Mouse (Mus musculus): ENCODE data around the gene Mrps18b. TPM values are rescaled to one million over a fixed set of nuclear protein-coding genes. Genes with fewer than 3 reads are reported as not detected.

The Mrps18b gene
- polyA plus RNA-seq, 1 experiment from 2014 or later, result 75.7 TPM

DNA sequence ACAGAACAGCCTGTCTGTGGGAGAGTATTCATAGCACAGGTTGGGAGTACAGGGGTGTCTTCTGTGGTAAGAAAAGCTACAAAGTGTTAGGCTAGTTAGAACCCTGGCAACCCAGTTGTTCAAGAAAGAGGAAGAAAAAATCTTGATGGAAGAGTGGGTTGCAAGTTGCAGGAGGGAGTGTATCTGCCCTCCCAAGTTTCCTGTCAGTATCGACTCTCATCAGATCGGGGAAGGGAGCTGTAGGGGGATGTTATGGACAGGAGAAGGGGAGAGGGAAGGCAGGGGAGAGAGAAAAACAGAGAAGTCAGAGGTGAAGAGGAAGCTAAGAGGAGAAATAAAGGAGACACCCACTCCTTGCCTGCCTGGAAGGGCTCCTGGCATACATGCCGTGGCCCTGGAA, 15.6 kb downstream of the Mrps18b start:
- Histone ChIP-seq H3K36me3 (peaks cover 47% of the 10 kb centered on the region), H3K9me3 (replicated peaks) (no peaks in the 10 kb centered on the region), H3K27me3 (no peaks in the 10 kb centered on the region), H3K27ac (replicated peaks) (no peak overlapping the region), H3K4me3 (replicated peaks) (no peak overlapping the region), H3K9ac (no peak overlapping the region), H3K4me1 (peaks cover 17% of the 10 kb centered on the region), H3K4me2 (replicated peaks) (no peak overlapping the region)
- WGBS, result 86% methylated on average over 3 of the region's 3 CpGs
- ATAC-seq (ENCODE audit: insufficient number of reproducible peaks, low FRiP score, low TSS enrichment, low read depth), result no peak

DNA sequence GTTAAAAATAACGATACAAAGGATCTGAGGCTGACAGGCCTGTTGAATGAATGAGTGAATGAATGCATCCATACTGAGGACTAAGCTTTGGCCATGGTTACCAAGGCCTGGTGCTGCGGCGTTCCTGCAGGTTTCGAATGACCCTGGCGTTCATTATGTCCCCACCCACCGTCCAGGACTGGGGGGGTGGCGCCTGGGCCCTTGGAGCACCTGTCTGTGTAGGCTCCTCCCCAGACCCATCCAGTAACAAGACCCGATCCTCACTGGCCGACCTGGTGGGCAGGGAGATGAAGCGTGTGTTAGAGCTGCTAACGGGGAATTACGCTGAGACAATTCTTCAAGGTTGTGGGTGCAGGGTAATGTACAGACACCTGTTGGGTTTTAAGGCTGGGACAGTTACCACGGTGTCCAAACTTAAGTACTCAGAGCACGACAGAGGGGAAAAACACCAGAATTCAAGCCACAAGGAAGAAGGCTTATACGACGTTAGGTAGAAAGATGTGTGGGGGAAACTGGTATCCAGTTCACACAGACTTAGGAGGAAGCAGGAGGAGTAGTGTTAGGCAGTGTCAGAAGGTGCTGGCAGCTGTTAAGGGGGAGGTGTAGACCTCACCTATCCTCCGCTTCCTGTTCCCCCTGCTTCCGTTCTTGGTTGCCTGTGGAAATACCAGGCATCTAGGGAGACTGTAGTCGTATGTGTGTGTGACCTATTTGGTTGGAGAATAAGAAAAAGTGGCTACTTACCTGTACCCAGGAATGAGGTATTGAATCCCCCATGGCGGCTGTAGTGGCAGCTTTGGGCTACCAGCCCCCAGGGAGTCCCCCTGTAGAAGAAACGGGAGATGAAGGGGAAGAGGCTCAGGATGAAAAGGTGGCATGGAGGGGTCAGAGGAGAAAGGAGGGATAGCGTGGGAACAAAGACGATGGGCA, 18.3 kb downstream of the Mrps18b start:
- peaks cover 45% of the 10 kb centered on the region for H3K36me3 ChIP-seq
- ATAC-seq (ENCODE audit: insufficient number of reproducible peaks, low FRiP score, low TSS enrichment, low read depth), result peak; percentile 11; the same call in 1 of the 2 replicates

DNA sequence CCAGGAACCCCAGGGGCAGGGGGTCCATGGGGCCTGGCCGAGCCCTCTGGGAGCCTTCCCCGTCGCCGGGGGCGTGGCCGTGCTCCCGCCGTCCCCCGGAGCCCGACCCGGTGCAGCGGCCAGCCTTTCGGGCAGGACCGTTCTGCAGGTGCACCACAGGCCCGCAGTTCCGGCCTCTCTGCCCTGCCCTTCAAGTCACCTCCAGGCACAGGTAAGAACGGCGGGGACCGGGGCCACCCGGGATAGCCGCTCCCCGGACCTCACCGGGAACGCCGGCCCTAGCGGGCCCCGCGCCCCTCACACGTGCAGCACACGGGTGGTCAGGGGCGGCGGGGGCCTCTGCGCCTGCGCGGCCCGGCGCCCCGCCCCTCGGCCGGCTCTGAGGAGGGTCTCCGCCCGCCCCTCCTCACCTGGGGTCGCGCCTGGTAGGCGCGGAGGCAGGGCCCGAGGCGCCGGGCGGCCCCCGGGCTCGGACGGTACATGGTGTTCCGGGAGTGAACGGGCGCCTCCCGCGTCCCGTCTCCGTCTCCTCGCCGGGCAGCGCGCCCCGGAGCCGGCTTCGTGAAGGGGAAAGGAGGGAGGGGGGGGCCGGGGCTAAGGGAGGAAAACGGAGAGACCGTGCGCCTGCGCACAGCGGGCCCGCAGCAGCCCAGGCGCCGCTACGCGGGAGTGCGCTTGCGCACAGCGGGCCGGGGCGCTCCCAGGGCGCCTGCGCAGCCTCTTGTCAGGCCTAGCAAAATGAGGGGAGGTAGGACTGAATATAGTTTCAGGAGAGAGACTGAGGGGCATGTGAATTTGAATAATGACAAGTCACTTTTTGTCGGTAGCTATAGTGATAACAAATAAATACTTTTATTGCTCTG, 19.2 kb downstream of the Mrps18b start, which contains the start of gene 2310061I04Rik:
Gene 2310061I04Rik (minus strand): TSS at position 651 of the 863 bp plus-strand sequence.
- under 1% methylated on average over 86 of the region's 86 CpGs for WGBS
- ATAC-seq (ENCODE audit: insufficient number of reproducible peaks, low FRiP score, low TSS enrichment, low read depth), result peak; percentile 94
- peaks cover 50% of the 10 kb centered on the region for H3K36me3 ChIP-seq

More for the DNA sequence above, 18.3 kb downstream of the Mrps18b start:
- H3K27me3 ChIP-seq, result no peaks in the 10 kb centered on the region
- no peaks in the 10 kb centered on the region for H3K9me3 ChIP-seq (replicated peaks)
- peaks cover 18% of the 10 kb centered on the region for H3K4me1 ChIP-seq
- H3K27ac ChIP-seq (replicated peaks), result 0 out of 2 replicates have a peak overlapping the region, but pooled peaks have one; percentile 34
- H3K4me3 ChIP-seq (replicated peaks), result peak overlapping the region; percentile 64
- 38% methylated on average over 23 of the region's 23 CpGs for WGBS
- peak overlapping the region; percentile 99 for H3K4me2 ChIP-seq (replicated peaks)
- H3K9ac ChIP-seq, result peak overlapping the region; percentile 19; the same call in 1 of the 2 replicates

DNA sequence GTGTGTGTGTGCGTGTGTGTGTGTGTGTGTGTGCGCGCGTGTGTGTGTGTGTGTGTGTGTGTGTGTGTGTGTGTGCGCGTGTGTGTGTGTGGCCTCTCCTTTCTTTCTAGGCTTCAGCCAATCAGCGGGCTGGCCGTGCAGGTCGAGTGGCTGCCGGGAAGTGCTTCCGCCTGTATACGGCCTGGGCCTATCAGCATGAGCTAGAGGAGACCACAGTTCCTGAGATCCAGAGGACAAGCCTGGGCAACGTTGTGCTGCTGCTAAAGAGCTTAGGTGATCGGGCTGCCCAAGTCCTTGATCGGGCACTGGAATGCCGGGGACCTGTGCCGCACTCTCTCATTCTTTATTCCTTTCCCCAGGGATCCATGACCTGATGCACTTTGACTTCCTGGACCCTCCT, 28.5 kb downstream of the Mrps18b start:
- no peaks in the 10 kb centered on the region for H3K27me3 ChIP-seq
- no peak for ATAC-seq (ENCODE audit: insufficient number of reproducible peaks, low FRiP score, low TSS enrichment, low read depth)
- no peaks in the 10 kb centered on the region for H3K9me3 ChIP-seq (replicated peaks)
- H3K9ac ChIP-seq, result no peak overlapping the region
- no peak overlapping the region for H3K4me3 ChIP-seq (replicated peaks)
- H3K4me1 ChIP-seq, result no peaks in the 10 kb centered on the region
- WGBS, result 78% methylated on average over 11 of the region's 17 CpGs
- H3K36me3 ChIP-seq, result peaks cover 88% of the 10 kb centered on the region
- no peak overlapping the region for H3K27ac ChIP-seq (replicated peaks)
- no peak overlapping the region for H3K4me2 ChIP-seq (replicated peaks)

More for the DNA sequence above, 19.2 kb downstream of the Mrps18b start, which contains the start of gene 2310061I04Rik:
- Histone ChIP-seq H3K4me3 (replicated peaks) (peak within 1 kb of the TSS; percentile 64), H3K27ac (replicated peaks) (peak within 1 kb of the TSS; percentile 89), H3K4me1 (peaks cover 18% of the 10 kb centered on the region), H3K27me3 (no peaks in the 10 kb centered on the region), H3K4me2 (replicated peaks) (peak within 1 kb of the TSS; percentile 99), H3K9me3 (replicated peaks) (no peaks in the 10 kb centered on the region), H3K9ac (peak within 1 kb of the TSS; percentile 75)

DNA sequence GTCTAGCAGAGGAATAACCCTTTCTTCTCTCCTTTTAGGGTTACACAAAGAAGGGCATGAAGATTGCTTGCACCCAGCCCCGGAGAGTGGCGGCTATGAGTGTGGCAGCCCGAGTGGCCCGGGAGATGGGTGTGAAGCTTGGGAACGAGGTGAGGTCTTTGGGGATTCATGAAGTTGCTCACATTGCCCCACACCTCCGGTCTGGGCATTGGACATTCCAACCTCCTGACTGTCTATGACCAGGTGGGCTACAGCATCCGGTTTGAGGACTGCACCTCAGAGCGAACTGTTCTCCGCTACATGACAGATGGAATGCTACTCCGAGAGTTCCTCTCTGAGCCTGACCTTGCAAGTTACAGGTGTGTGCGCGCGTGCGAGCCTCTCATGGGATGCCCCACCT, 32.4 kb downstream of the Mrps18b start:
- Histone ChIP-seq H3K4me3 (replicated peaks) (no peak overlapping the region), H3K4me2 (replicated peaks) (no peak overlapping the region), H3K27me3 (no peaks in the 10 kb centered on the region), H3K4me1 (peaks cover 13% of the 10 kb centered on the region), H3K9me3 (replicated peaks) (no peaks in the 10 kb centered on the region), H3K9ac (no peak overlapping the region), H3K36me3 (peaks cover 68% of the 10 kb centered on the region), H3K27ac (replicated peaks) (no peak overlapping the region)
- ATAC-seq (ENCODE audit: insufficient number of reproducible peaks, low FRiP score, low TSS enrichment, low read depth), result no peak
- WGBS, result 94% methylated on average over 14 of the region's 14 CpGs

DNA sequence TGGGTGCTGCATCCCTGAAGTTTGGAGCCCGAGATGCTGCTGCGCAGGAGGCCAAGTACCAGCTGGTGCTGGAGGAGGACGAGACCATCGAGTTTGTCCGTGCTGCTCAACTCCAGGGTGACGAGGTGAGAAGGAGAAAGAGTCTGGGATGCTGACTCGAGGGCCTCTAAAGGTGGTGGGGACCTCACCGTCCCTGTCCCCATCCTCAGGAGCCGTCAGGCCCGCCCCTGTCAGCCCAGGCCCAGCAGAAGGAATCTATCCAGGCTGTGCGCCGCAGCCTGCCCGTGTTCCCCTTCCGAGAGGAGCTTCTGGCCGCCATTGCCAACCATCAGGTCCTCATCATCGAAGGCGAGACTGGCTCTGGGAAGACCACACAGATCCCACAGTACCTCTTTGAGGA, 33.3 kb downstream of the Mrps18b start:
- 92% methylated on average over 17 of the region's 17 CpGs for WGBS
- Histone ChIP-seq H3K36me3 (peaks cover 59% of the 10 kb centered on the region), H3K4me1 (peaks cover 13% of the 10 kb centered on the region), H3K9ac (no peak overlapping the region), H3K27ac (replicated peaks) (no peak overlapping the region), H3K9me3 (replicated peaks) (no peaks in the 10 kb centered on the region), H3K4me3 (replicated peaks) (no peak overlapping the region), H3K4me2 (replicated peaks) (no peak overlapping the region), H3K27me3 (no peaks in the 10 kb centered on the region)
- ATAC-seq (ENCODE audit: insufficient number of reproducible peaks, low FRiP score, low TSS enrichment, low read depth), result no peak

DNA sequence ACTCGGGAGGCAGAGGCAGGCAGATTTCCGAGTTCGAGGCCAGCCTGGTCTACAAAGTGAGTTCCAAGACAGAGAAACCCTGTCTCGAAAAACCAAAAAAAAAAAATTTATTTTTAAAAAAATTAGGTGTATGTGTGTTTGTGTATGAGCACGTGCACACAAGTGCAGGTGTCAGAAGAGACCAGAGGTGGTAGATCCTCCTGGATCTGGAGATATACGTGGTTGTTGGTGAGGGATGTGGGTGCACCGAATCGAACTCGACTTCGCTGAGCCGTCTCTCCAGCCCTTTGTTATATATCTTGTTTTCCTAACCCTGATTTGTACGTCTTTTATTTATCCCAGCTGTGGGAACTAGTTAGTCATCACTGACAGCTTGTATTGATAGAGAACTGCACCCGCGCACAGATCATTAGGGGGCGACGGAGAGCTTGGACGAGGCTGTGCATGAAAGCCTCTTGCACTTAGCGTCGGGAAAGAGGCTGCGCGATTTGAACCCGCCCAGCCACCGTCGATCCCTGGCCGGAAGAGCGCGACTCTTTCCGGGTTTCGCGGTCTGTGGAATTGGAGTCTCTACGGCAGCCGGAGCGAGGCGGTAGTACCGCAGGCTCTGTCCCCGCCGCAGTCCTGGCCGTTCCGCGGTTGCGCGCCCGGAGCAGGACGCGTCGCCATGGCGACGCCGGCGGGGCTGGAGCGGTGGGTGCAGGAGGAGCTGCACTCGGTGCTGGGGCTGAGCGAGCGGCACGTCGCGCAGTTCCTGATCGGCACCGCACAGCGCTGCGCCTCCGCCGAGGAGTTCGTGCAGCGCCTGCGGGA, 36.7 kb downstream of the Mrps18b start, which contains the start of gene Dhx16:
Gene Dhx16 (plus strand): TSS at position 575 of the 813 bp plus-strand sequence.
- H3K4me2 ChIP-seq (replicated peaks), result peak within 1 kb of the TSS; percentile 72
- H3K4me3 ChIP-seq (replicated peaks), result peak within 1 kb of the TSS; percentile 97
- no peaks in the 10 kb centered on the region for H3K9me3 ChIP-seq (replicated peaks)
- H3K4me1 ChIP-seq, result peaks cover 13% of the 10 kb centered on the region
- peaks cover 51% of the 10 kb centered on the region for H3K36me3 ChIP-seq
- 5% methylated on average over 66 of the region's 66 CpGs for WGBS
- H3K27ac ChIP-seq (replicated peaks), result peak within 1 kb of the TSS; percentile 66
- ATAC-seq (ENCODE audit: insufficient number of reproducible peaks, low FRiP score, low TSS enrichment, low read depth), result peak; percentile 89
- H3K9ac ChIP-seq, result peak within 1 kb of the TSS; percentile 90
- no peaks in the 10 kb centered on the region for H3K27me3 ChIP-seq

DNA sequence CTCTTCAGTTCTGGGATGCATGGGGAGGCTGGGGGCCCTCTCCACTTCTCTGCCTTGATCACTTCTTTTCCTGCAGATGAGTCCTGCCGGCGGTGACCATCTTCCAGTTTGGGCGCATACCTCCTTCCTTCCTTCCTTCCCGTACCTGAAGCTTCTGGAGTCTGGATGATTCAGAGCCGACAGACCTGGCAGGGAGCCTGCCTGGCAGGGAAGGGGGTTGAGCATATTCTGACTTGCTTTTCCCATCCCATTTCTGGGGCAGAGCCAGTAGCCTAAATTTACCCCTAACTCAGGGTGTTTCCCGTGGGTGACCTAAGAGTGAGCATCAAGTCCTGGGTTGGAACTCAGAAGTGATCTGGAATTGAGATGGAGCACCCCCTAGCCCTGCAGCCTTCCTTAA, 41.5 kb downstream of the Mrps18b start:
- no peaks in the 10 kb centered on the region for H3K27me3 ChIP-seq
- H3K36me3 ChIP-seq, result peaks cover 44% of the 10 kb centered on the region
- H3K9ac ChIP-seq, result no peak overlapping the region
- H3K4me2 ChIP-seq (replicated peaks), result no peak overlapping the region
- H3K27ac ChIP-seq (replicated peaks), result no peak overlapping the region
- no peak overlapping the region for H3K4me3 ChIP-seq (replicated peaks)
- WGBS, result 74% methylated on average over 6 of the region's 6 CpGs
- ATAC-seq (ENCODE audit: insufficient number of reproducible peaks, low FRiP score, low TSS enrichment, low read depth), result no peak
- H3K4me1 ChIP-seq, result peaks cover 32% of the 10 kb centered on the region
- no peaks in the 10 kb centered on the region for H3K9me3 ChIP-seq (replicated peaks)

DNA sequence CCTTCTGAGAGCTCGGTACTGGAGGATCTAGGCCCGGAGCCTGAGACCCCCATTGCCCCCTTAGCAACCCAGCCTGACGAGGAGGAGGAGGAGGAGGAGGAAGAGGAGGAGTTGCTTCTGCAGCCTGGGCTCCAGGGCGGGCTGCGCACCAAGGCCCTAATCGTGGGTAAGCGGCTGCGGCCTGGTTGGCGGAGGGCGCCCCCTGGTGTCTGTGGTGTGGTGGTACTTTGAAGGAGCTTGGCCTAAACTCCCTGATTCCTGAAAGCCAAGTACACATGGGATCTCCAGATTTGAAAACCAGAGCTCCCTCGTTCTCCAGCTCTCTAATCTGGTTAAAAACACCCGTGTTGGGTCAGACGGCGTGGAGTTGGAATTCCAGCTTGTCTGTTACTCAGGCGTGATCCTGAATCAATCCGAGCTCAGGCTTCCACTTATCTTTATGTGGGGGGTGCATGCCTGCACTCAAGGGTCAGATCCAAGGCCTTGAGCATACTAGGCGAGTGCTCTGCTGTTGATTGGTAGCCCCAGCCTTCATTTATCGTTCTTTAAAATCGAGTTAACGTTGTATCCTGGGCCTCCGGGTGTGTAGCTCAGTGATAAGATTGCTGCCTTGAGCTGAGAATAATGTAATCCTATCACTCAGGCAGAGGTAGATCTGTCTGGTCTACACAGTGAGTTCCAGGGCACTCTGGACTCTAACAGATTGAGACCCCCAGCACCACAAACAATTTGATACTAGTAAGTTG, 42.2 kb downstream of the Mrps18b start:
- Histone ChIP-seq H3K4me1 (peaks cover 37% of the 10 kb centered on the region), H3K27me3 (no peaks in the 10 kb centered on the region), H3K4me2 (replicated peaks) (peak overlapping the region; percentile 19; the same call in 1 of the 2 replicates), H3K4me3 (replicated peaks) (0 out of 2 replicates have a peak overlapping the region, but pooled peaks have one; percentile 4), H3K9ac (no peak overlapping the region), H3K36me3 (peaks cover 44% of the 10 kb centered on the region), H3K9me3 (replicated peaks) (no peaks in the 10 kb centered on the region), H3K27ac (replicated peaks) (peak overlapping the region; percentile 51; the same call in 1 of the 2 replicates)
- WGBS, result 30% methylated on average over 21 of the region's 21 CpGs
- no peak; the same call in 1 of the 2 replicates for ATAC-seq (ENCODE audit: insufficient number of reproducible peaks, low FRiP score, low TSS enrichment, low read depth)

All from embryonic facial prominence, embryonic 15.5 days (tissue).